Mouse (Mus musculus) MEL (cell line): ENCODE data around the gene Arhgap1. TPM values are rescaled to one million over a fixed set of nuclear protein-coding genes. Genes with fewer than 3 reads are reported as not detected.

Source experiments
- DNase-seq: peaks from one replicate; pipeline ENCODE4 v3.0.0; 2011; ENCODE audit warnings: low read depth, low spot score
- H3K27ac ChIP-seq: 2 replicates; pipeline ENCODE4 v1.5.1; 2012; ENCODE audit warnings: low read depth, mild to moderate bottlenecking, control low read depth, low read length, moderate library complexity; ENCODE audit not compliant: control insufficient read depth
- H3K27me3 ChIP-seq, 2 experiments: fragments of 150-350 bp in 1 of 2; sonication (generic) in 1 of 2; 2 replicates each; pipeline ENCODE4 v1.6.1; 2012; ENCODE audit warnings: low read length in 2 of 2, mild to moderate bottlenecking in 2 of 2, improper control_type of control experiment in 1 of 2, moderate library complexity in 1 of 2; ENCODE audit not compliant: insufficient read depth in 2 of 2, control insufficient read depth in 1 of 2
- H3K36me3 ChIP-seq, 2 experiments: 2 replicates each; pipeline ENCODE4 v1.6.1; 2012 to 2014; ENCODE audit warnings: low read length in 2 of 2, improper control_type of control experiment in 1 of 2, inconsistent platforms in 1 of 2, mild to moderate bottlenecking in 1 of 2; ENCODE audit not compliant: insufficient read depth in 2 of 2, control insufficient read depth in 1 of 2
- H3K4me1 ChIP-seq, 2 experiments: fragments of 150-350 bp in 1 of 2; sonication (generic) in 1 of 2; 2 replicates each; pipeline ENCODE4 v1.6.1; 2012; ENCODE audit warnings: low read length in 2 of 2, improper control_type of control experiment in 1 of 2, mild to moderate bottlenecking in 1 of 2; ENCODE audit not compliant: insufficient read depth in 2 of 2, control insufficient read depth in 1 of 2
- H3K4me3 ChIP-seq, 2 experiments: fragments of 150-350 bp in 1 of 2; sonication (generic) in 1 of 2; 2 replicates each; pipeline ENCODE4 v1.5.1; 2012; ENCODE audit warnings: low read depth in 2 of 2, low read length in 2 of 2, mild to moderate bottlenecking in 2 of 2, moderate library complexity in 2 of 2, control low read depth in 1 of 2, improper control_type of control experiment in 1 of 2; ENCODE audit not compliant: control insufficient read depth in 1 of 2, insufficient read depth in 1 of 2
- H3K79me2 ChIP-seq: 2 replicates; pipeline ENCODE4 v1.6.1; 2012; ENCODE audit warnings: mild to moderate bottlenecking, low read length, moderate library complexity; ENCODE audit not compliant: control insufficient read depth, poor library complexity, insufficient read depth
- H3K9ac ChIP-seq: 2 replicates; pipeline ENCODE4 v1.6.1; 2012; ENCODE audit warnings: low read depth, mild to moderate bottlenecking, control low read depth, low read length, moderate library complexity; ENCODE audit not compliant: control insufficient read depth, poor library complexity, severe bottlenecking
- H3K9me3 ChIP-seq: fragments of 150-350 bp; sonication (generic); replicated peaks from 2 replicates; pipeline ENCODE4 v1.6.1; 2012; ENCODE audit warnings: mild to moderate bottlenecking, low read length, improper control_type of control experiment, moderate library complexity; ENCODE audit not compliant: insufficient read depth
- CTCF ChIP-seq, 3 experiments: IDR thresholded peaks in 2 of 3; conservative IDR thresholded peaks in 1 of 3; 2 replicates each; pipeline ENCODE4 v1.5.1; 2011 to 2012; ENCODE audit warnings: low read length in 3 of 3, low read depth in 2 of 3, mild to moderate bottlenecking in 2 of 3, improper control_type of control experiment in 1 of 3, inconsistent platforms in 1 of 3, mixed read lengths in 1 of 3, moderate library complexity in 1 of 3; ENCODE audit not compliant: control insufficient read depth in 1 of 3, insufficient read depth in 1 of 3, poor library complexity in 1 of 3, severe bottlenecking in 1 of 3
- GABPA ChIP-seq: IDR thresholded peaks from 2 replicates; pipeline ENCODE4 v1.6.1; 2012; ENCODE audit warnings: low read depth, mild to moderate bottlenecking, inconsistent platforms, low read length, improper control_type of control experiment, moderate library complexity
- HCFC1 ChIP-seq: IDR thresholded peaks from 2 replicates; pipeline ENCODE4 v1.6.1; 2012; ENCODE audit warnings: low read depth, mild to moderate bottlenecking, inconsistent platforms, low read length, improper control_type of control experiment, moderate library complexity
- KAT2A ChIP-seq: conservative IDR thresholded peaks from 2 replicates; pipeline ENCODE4 v1.6.1; 2012; ENCODE audit warnings: low read depth, low read length, improper control_type of control experiment, inconsistent platforms
- MAX ChIP-seq: IDR thresholded peaks from 2 replicates; pipeline ENCODE4 v1.6.1; 2011; ENCODE audit warnings: low read length, improper control_type of control experiment
- MEF2A ChIP-seq: IDR thresholded peaks from 2 replicates; pipeline ENCODE4 v1.6.1; 2014; ENCODE audit warnings: low read depth, mild to moderate bottlenecking, inconsistent platforms, low read length, improper control_type of control experiment; ENCODE audit not compliant: poor library complexity, insufficient replicate concordance, severe bottlenecking; ENCODE audit errors: extremely low read depth
- MYB ChIP-seq: IDR thresholded peaks from 2 replicates; pipeline ENCODE4 v1.6.1; 2011; ENCODE audit warnings: mild to moderate bottlenecking, low read depth, low read length, improper control_type of control experiment
- POLR2AphosphoS5 ChIP-seq: IDR thresholded peaks from 2 replicates; pipeline ENCODE4 v1.6.1; 2012; ENCODE audit warnings: low read depth, borderline replicate concordance, mild to moderate bottlenecking, inconsistent platforms, low read length, moderate library complexity, mixed read lengths
- SMC3 ChIP-seq: IDR thresholded peaks from 2 replicates; pipeline ENCODE4 v1.6.1; 2011; ENCODE audit warnings: low read depth, low read length, improper control_type of control experiment
- ZNF384 ChIP-seq: IDR thresholded peaks from 2 replicates; pipeline ENCODE4 v1.6.1; 2012; ENCODE audit warnings: low read depth, mild to moderate bottlenecking, inconsistent platforms, low read length, improper control_type of control experiment
- polyA plus RNA-seq, 2 experiments: library from polyadenylated mRNA; stranded (reverse) in 1 of 2; unstranded in 1 of 2; fragments of >175 nt in 1 of 2; fragments of >200 nt in 1 of 2; gene quantifications; 2 replicates each; pipeline versions ENCODE4 v1.2.1 to v1.2.4; 2012; ENCODE audit warnings: low replicate concordance in 2 of 2, low read depth in 1 of 2; ENCODE audit not compliant: insufficient read length in 2 of 2, insufficient read depth in 1 of 2, missing spikeins in 1 of 2
- total RNA-seq: library from RNA; depleted of rRNA; stranded (reverse); fragments of 300-350 nt; gene quantifications from 2 replicates; pipeline ENCODE4 v1.2.3, GENCODE M21; 2012

Gene Arhgap1
- total and polyA plus RNA-seq, 3 experiments = 23.5 to 40.1 TPM; not detected in 1

DNA sequence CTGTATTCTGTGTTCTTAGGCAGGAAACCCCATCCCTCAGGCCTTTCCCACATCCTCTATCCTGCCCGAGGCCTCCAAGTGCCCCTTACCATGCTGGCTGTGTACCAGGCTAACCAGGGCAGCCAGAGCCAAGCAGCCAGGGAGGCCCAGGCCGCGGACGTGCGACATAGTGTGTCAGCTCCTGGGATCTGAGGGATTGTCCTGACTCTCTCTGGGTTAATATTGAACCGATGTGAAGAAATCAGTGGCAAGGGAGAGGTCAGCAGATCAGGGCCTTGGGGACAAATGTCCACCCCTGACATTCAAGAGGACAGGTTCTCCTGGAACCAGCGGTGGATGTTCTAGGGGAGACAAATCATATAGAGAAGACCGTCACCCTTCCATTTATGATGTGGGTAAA, 13.4 kb upstream of the Arhgap1 start, which contains the start of gene F2:
TSS of gene F2 (minus strand) at position 186 of the 400 bp plus-strand sequence.
- peak within 1 kb of the TSS; percentile 57 for H3K27ac ChIP-seq
- H3K9me3 ChIP-seq = no peaks in the 10 kb centered on the region
- H3K9ac ChIP-seq = peak within 1 kb of the TSS; percentile 49; the same call in 1 of the 2 replicates
- no peaks in the 10 kb centered on the region for H3K79me2 ChIP-seq
- DNase-seq = no peak
- peaks cover 0 to 12% of the 10 kb centered on the region in 2 experiments; a peak in 2 of 4 replicates for H3K36me3 ChIP-seq
- H3K4me3 ChIP-seq = peak within 1 kb of the TSS; percentile 3 to 32; a peak in 2 of 4 replicates
- no peaks in the 10 kb centered on the region for H3K27me3 ChIP-seq
- TF ChIP-seq ZNF384 = no peak
- no peak for TF ChIP-seq CTCF (IDR thresholded peaks at IDR 0.05 in 2 of 3, conservative IDR thresholded peaks at IDR 0.05 in 1 of 3; ENCODE audit: control insufficient read depth in 1 of 3, insufficient read depth in 1 of 3, low read depth in 2 of 3, low read length in 3 of 3, poor library complexity in 1 of 3, severe bottlenecking in 1 of 3)
- H3K4me1 ChIP-seq = peaks cover 15 to 17% of the 10 kb centered on the region in 2 experiments

DNA sequence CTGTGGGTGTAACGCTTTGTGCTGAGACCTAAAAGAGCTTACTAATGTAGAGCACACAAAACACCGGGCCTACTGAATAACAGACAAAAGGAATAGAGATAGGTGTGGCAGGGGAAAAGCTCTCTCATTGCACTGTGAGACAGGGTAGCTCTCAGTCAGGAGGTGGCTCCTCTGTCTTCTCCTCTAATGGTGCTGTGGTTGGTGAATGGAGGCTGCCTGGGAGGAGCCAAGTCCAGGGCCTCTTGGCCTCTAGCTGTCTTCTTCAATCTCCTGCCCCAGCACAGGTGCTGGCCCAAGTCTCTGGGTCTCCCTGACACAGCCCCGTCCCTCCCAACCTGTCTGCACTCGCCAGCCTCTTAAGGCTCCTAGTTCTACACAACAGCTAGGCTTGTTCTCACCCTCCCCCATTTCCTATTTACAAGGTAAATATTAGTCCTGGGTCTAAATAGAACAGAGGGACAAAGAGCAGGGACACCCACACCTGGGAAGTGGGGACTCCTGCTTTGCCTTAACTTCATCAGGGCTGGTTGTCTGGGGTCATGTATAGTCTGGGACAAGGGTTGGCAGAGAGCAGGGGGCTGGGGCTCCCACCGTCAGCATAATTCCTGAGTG, 12.8 kb upstream of the Arhgap1 start:
- no peaks in the 10 kb centered on the region for H3K79me2 ChIP-seq
- H3K27me3 ChIP-seq = no peaks in the 10 kb centered on the region
- peaks cover 0 to 12% of the 10 kb centered on the region in 2 experiments; a peak in 2 of 4 replicates for H3K36me3 ChIP-seq
- no peak overlapping the region for H3K9ac ChIP-seq
- no peak overlapping the region for H3K4me3 ChIP-seq
- H3K9me3 ChIP-seq = no peaks in the 10 kb centered on the region
- H3K4me1 ChIP-seq = peaks cover 15 to 17% of the 10 kb centered on the region in 2 experiments
- no peak overlapping the region for H3K27ac ChIP-seq
- TF ChIP-seq SMC3 = no peak
- peak; percentile 62 for DNase-seq

DNA sequence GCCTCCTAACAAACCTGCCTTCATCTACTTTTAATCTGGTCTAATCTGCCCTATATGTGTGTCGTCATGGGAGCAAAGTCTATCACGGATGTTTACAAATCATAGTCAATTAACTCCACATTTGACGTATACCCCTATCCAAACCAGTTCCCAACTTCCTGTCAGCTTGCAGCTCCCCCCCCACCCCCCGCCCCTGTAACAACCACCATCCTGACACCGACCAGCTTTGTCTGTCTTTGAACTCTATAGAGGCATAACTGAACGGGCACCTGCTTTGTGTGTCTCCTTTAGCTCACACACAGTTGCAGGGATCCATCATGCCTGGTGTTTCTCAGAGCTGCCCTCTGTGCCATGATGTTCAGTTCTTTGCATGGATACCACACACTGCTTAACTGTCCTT, 10.7 kb upstream of the Arhgap1 start:
- no peaks in the 10 kb centered on the region for H3K79me2 ChIP-seq
- TF ChIP-seq POLR2AphosphoS5 = no peak
- no peak for TF ChIP-seq HCFC1
- no peak for TF ChIP-seq MYB
- no peak for TF ChIP-seq MAX
- no peak for TF ChIP-seq GABPA
- TF ChIP-seq KAT2A = no peak
- TF ChIP-seq MEF2A = no peak
- no peak for TF ChIP-seq SMC3
- H3K36me3 ChIP-seq = peaks cover 0 to 12% of the 10 kb centered on the region in 2 experiments; a peak in 2 of 4 replicates
- no peak for DNase-seq
- H3K27me3 ChIP-seq = no peaks in the 10 kb centered on the region
- no peaks in the 10 kb centered on the region for H3K9me3 ChIP-seq
- no peak overlapping the region for H3K27ac ChIP-seq
- H3K4me1 ChIP-seq = peaks cover 15 to 16% of the 10 kb centered on the region in 2 experiments
- H3K9ac ChIP-seq = no peak overlapping the region
- no peak overlapping the region for H3K4me3 ChIP-seq
